Mouse (Mus musculus) embryonic fibroblast, embryonic 13.5 days (primary cell): ENCODE results near the gene Slc44a3.

Experiments
- CTCF ChIP-seq: IDR thresholded peaks from 2 replicates; pipeline ENCODE4 v1.5.1; 2011; ENCODE audit warnings: mild to moderate bottlenecking, control low read depth, low read length, moderate library complexity, borderline replicate concordance; ENCODE audit not compliant: insufficient read depth
- POLR2A ChIP-seq: IDR thresholded peaks from 2 replicates; pipeline ENCODE4 v1.6.1; 2011; ENCODE audit warnings: low read depth, mild to moderate bottlenecking, control low read depth, low read length, moderate library complexity

DNA sequence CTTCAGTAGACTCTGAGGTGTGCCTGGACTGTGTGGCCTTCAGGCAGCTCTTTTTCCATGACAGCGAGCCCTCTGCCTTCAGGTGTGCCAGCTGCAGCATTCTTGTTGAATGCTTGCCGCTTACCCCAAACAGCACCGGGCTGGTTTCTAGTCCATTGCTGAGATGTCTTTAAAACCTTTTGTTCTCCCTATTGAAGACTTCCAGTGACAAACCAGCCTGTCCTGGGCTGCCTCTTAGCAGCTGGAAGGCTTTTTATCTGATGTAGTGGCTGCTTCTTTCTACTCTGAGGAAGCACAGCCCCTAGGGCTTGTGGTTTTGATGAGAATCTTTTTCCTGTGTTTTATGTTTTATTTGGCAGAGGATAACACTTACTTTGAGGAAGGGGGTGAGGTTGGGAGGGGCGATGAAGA, 88.3 kb downstream of the Slc44a3 start:
- TF ChIP-seq CTCF: no peak
- TF ChIP-seq POLR2A: no peak
